Mouse (Mus musculus): ENCODE results near the gene Plin4.
"Not testable (repeated sequence)": the region's sequence is repeated elsewhere in the genome, so short reads cannot be mapped to it uniquely, and the experiment has no call there.

Gene Plin4

DNA sequence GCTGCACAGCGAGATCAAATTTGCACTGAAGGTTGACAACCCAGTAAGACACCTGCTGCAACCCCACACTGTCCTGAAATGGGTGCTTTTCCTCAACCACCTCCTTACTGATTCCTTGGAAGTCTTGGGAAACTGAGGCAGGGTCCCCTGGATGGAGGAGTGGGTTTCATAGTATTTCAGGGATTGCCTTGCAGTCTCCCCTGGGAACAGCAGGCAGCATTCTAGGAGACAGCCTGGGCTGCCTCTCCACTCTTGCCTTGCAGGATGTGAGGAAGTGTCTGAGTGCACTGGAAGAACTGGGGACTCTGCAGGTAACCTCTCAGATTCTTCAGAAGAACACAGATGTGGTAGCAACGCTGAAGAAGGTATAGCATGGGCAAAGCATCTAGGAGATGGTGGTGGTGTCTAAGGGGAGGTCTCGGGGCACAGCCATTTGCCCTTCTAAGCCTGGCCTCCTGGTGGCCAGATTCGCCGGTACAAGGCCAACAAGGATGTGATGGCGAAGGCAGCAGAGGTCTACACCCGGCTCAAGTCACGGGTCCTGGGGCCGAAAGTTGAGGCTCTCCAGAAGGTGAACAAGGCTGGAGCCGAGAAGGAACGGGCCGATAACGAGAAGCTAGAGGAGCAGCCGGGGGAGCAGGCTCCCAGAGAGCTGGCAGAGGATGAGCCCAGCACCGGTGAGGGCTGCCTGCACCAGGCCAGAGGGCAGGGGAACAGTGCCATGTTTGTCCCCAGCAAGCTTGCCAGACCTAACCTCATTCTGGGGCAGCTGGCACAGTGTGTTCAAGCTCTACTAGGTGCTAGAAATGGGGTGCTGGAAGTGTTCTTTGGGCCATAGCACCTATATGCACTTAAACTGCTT lies 10.7 kb downstream of the Plin4 start:
- DNase-seq, result no peak

DNA sequence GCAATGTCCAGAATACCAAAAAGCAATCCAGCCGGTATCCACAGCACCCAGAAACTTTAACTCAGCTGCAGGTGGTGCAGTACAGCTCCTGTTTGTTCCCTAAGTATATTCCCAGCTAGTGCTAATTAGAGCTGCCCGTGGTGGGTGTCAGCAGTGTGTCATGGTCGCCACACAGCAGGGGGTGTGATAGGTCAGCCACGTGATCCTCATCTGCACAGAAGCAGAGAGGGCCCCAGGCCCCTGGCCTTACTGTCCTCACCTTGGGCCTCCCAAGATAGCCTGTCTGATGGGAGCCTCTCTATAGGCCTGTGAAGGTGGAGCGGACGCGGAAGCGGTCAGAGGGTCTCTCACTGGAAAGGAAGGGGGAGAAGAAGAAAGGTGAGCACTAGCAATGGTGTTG lies 11.4 kb downstream of the Plin4 start:
- DNase-seq, result no peak

DNA sequence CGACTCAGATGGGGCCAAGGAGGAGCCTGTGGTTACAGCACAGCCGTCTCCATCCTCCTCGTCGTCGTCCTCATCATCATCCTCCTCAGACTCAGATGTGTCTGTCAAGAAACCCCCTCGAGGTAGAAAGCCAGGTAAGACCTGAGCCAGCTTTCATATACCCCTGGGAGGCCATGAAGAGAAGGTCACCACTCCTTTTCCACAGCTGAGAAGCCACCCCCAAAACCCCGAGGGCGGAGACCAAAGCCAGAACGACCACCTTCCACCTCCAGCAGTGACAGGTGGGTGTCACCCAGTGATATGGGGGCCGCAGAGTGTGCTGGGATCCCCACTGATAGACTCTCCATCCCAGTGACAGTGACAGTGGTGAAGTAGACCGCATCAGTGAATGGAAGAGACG lies 12.7 kb downstream of the Plin4 start:
- DNase-seq, result no peak

DNA sequence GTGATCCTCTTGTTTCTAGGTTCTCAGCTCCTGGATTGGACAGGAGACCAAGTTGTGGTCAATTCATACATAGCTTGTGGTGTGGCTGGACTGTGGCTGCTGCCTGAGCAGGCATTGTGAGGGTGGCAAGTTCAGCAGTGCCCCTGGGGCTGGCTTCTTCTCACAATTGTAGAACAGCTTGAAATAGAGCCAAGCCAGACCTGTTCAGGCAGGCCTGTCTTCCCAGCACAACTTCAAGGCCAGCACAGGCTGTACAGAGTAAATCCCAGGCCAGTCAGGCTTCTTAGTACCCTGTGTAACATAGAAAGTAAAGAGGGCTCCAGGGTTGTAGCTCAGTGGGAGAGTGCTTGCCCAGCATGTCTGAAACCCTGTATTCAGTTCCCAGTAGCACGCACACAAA lies 16.8 kb downstream of the Plin4 start:
- no peak for DNase-seq

DNA sequence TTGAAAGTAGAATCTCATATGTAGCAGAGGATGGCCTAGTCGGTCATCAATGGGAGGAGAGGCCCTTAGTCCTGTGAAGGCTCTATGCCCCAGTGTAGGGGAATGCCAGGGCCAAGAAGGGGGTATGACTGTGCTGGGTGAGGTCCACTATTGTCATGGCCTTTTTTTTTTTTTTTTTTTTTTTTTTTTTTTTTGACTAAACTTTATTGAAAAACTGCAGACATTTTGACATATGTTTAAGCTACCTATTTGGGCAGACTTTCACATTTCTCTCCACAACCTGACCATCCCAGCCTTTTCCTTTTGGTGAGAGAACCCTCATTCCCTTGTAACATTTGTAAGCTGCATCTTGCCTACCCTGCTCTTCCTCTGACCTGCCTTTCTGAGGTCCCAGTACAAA lies 17.3 kb downstream of the Plin4 start:
- no peak for DNase-seq

DNA sequence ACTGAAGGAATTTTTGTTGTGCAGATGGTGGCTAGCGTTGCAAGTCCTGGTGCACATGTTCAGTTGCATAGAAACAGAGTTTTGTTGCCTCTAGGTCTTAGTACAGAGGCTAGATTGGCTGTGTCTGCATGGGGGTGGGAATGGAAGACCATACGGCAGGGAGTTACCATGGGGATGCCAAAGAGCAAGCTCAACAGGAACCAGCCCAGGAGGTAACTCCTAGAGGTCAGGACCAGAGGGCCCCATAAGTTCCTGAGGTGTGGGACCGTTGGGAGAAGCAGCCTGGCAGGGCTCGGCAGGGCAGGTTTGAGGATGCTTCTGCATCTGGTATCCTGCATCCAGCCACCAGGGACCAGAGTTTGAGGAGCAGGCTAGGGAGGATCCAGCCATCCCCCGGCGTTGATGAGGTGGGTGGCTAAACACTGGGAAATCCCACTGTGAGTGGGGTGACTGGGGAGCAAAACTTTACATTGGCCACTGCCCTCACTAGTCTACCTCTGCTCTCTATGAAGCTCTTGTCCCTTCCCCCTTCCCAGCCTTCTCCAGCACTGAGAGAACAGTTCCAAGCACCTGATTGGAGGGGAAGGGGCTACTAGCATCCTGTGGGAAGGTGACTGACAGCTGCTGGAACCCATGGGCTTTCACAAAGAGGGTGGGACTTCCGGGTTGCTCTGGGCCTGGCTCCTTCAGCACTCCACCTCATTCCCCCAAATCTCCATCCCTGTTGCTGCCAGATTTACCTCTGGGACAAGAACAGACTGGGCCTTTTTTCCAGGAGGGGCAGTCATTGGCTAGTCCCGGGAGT lies 28.6 kb downstream of the Plin4 start:
- peak; percentile 59 for DNase-seq

DNA sequence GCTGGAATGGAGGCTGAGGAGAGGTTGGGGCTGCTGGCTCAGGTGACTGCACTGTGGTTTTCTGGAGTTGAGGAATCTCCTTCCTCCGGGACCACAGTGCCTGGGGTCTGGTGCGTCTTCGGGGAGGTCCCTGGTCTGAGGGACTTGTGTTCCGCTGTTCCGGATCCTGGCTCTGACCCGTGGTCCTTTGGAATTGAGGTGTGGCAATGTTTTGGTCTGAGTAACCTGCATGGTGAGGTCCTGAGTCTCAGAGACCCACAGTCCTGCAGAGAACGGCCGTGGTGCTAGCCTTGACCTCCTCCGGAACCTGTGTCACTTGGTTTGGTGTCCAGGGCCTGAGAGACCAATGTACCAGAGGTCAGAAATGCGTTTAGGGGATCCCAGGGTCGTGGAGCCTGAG lies 29.7 kb downstream of the Plin4 start:
- no peak for DNase-seq

DNA sequence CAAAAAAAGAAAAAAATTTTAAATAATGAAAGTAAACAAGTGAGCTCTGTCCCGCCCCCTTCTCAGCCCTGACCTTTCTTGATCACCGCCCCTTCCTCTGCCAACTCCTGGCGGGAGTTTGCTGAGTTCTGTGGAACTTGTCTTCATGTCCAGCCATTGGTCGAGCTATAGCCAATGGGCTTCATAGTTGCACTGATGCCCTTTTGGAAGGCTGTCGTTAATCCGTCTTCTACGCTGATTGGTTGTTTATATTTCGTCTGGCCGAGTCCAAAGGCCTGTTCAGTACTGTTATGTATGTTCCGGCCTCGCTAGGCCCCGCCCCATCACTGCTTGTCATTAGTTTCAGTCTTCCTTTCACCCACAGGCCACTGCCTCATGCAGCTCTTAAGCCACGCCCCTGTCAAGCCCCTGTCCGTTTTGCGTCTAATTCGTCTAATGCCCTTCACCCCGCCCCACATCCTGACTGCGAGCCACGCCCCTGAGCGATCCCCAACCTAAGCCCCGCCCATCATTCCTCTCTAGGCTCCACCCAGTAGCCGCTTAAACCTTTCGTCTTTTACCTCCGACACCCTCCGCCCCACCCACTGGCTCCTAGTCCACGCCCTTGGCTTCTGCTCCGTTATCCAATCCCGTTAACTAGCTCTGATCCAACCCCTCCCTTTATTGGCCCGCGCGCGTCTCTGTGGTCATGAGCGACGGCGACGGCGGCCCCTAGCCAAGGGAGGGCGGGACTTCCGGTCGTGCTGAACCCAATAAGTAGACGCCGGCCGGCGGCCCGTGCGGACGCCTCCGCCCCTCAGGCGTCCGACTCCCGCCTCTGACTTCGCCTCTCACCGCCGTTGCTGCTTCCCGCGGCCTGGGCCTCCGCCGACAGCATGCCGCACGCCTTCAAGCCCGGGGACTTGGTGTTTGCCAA lies 30.5 kb downstream of the Plin4 start, which contains the start of gene Hdgfl2:
Gene Hdgfl2, plus strand, starts transcription at position 755 of the 916 bp plus-strand sequence.
- peak; percentile 98 for DNase-seq

DNA sequence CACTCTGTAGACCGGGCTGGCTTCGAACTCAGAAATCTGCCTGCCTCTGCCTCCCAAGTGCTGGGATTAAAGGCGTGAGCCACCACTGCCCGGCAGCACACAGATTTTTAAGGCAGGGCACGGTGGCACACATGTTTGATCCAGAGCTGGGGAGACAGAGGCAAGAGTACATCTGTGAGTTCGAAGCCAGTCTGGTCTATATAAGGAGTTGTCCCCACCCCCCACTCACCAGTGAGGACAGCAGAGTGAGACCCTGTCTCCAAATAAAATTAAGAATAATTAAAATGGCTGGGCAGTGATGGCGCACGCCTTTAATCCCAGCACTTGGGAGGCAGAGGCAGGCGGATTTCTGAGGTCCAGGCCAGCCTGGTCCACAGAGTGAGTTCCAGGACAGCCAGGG lies 31.2 kb downstream of the Plin4 start:
- DNase-seq, result not testable (repeated sequence)

DNA sequence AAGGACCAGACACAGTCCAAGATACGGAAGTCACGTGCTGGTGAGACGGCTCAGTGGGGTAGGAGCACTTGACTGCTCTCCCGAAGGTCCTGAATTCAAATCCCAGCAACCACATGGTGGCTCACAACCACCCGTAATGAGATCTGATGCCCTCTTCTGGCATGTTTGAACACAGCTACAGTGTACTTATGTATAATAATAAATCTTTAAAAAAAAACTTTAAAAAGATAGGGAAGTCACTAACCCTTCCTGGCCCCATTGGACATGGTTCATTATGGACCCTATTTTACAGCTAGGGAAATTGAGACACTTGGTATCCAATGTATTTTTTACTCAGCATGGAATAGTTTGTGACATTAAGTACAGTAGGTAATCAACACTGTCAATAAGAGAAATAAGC lies 32.1 kb downstream of the Plin4 start:
- no peak for DNase-seq

DNA sequence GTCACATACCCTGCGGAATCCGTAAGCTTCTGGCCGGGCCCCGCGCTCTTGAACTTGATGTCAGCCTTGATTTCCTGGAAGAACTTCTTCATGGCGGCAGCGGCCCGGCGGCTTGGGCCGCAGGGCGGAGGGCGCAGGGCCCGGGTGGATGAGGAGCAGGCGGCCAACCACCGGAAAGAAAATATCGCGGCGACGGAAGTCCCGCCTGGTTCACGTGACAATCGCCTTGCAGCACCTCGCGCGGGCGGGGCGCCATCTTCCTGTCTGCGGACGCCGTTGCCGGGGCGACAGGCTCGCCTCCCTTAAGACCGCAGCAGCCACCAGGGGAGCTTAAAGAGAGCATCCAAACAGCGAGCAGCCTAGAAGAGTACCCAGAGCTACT lies 34.8 kb downstream of the Plin4 start, which contains the start of gene Ubxn6:
Gene Ubxn6, minus strand, starts transcription at position 202 of the 382 bp plus-strand sequence.
- peak; percentile 100 for DNase-seq

DNA sequence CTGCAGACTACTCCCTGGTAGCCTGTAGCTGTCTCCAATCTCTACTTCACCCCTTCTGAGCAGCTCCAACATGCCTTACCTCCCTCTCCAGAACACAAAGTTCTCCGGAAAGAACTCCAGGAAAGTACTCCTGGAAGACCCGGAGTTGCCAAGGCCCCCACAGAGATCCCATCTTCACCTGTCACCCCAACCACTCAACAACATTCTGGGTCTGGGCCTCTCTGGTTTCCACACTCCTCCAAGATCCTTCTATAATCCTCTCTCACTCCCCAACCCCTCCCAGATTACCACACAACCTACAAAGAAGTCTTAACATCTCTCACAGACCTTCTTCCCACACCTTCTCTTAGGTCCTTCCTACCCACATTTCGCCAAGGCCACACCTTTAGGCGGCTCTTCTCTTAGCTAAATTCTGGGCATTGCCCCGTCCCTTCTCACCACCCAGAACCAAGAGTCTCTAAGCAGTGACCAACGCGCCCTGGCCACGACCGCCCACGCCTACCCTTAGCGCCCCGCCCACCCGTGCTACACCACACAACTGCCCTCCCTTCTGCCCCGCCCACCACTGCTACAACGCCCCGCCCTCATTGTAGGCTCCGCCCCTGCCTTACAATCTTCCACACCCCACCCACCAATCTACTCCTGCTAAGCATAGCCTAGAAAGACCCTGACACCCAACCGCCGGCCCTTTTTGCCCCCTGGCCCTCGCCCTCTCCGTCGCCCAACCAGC lies 35.3 kb downstream of the Plin4 start:
- peak; percentile 70 for DNase-seq

DNA sequence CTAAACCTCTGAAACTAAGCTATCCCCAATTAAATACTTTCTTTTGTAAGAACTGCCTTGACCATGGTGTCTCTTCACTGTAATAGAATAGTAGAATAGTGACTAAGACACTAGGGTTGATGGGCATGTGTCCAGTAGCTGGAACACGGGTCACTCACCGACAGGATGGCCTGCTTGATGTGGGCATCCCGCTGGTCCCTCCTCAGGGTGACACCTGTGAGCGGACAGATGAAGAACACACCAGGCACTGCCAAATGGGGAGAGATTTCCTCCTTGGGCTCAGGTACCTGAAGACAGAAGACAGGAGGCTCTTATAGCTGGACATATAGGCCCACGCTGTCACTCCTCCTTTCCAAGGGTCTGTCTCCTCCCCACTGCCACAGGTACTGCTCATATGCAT lies 37.4 kb downstream of the Plin4 start:
- no peak for DNase-seq

DNA sequence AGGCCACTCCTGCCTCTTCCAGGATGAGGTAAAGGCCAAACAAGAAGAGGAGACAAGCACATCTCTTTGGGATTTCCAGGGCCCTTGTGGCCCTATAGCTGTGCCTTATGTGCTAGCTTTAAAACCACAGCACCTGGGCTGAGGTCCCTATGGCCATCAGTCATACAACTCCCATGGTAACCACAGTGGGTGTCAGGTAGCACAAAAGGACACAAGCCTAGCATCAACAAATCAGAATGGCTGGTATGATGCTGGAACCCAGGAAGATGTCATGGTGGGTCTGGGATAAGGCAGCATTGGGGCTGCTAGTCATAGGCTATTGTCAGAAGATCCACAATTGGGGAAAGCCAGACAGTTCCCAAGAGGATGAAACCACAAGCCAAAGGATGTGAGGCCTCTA lies 38.5 kb downstream of the Plin4 start:
- no peak for DNase-seq

DNA sequence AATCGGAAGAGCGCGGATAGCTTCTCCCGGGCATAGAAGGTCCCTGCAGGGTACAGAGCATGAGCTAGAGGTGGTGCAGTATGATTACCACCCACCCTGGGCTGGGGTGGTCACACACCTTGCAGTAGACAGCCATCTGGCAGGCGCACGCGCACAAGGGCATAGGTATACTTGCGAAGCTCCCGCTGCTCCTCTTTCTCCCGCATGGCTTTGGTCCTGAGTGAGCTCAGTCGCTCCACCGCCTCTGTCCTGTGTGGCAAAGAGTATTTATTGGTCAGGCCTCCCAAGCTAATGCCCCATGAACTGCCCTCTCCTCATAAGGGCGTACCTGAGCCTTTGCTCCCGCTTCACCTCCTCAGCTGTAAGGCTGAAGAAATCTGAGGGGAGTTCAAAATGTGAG lies 40.5 kb downstream of the Plin4 start:
- no peak for DNase-seq

DNA sequence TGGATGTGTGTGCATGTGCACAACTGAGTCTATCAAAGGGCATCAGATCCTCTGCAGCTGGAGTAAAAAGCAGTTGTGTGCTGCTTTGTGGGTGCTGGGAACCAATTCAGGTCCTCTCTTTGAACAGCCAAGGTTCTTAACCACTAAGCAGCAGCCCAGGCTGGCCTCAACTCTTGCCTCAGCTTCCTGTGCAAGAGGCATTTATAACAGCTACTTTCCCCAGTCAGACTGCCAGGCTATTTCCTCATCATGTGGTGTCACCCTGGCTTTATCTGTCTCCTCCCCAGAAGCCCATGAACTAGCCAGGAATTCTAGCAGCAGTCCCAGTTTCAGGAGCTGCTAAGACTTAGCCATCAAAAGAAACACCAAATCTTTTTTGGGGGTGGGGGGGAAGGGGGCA lies 43.2 kb downstream of the Plin4 start:
- DNase-seq, result no peak

DNA sequence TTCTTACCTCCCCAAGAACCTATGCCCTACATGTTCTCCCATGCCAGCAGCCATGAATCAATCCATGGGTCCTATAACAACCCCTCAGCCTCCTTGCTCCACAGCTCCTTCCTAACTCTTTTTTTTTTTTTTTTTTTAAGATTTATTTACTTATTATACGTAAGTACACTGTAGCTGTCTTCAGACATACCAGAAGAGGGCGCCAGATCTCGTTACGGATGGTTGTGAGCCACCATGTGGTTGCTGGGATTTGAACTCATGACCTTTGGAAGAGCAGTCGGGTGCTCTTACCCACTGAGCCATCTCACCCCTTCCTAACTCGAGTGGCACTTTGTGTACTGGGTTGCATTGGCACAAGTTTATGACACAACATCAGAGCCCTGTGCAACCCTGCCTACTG lies 43.9 kb downstream of the Plin4 start:
- DNase-seq, result not testable (repeated sequence)

DNA sequence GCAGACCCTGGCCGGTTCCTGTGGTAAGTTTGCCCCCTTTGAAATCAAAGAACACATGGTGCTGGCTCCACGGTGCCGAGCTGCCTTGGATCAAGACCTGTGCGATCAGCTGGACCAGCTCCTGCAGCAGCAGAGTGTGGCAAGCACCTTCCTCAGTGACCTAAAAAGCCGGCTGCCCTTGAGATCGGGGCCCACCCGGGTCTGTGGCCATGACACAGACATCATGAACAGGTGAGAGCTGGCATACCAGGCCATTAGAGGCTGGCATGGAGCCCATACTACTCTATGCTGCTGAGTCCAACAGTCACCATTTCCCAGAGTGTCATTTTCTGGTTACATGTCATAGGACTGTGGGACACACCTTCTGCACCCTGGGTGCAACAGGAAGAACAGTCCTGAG lies 47.5 kb downstream of the Plin4 start:
- DNase-seq, result no peak

DNA sequence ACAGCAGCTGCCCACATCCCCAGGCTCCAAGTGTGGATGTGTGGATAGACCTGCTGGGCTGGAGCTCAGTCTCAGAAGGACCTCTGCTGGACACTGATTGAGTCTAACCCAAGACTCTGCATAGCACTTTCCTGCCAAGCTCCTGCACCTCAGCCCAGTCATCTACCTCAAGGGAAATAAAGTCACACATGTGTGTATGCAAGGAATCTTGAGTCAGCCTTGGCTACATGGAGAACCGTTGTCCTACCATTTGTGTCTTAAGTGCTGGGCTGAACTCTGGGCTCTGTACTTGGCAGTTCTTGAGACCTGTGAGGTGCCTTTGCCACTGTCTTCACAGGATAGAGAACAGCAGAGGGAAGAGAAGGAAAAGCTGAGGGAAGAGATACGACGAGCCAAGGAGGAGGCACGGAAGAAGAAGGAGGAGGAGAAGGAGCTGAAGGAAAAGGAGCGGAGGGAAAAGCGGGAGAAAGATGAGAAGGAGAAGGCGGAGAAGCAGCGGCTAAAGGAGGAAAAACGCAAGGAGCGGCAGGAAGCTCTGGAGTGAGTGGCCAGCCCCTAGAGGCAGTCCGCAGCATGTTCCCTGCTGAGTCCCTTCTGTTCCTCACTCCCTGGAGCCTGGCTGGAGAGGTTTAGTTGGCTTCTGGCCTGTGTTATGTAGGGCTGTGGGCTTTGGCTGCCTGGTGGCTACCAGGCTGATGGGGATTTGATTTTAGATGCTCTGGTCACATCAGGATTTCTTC lies 52.1 kb downstream of the Plin4 start:
- no peak for DNase-seq

DNA sequence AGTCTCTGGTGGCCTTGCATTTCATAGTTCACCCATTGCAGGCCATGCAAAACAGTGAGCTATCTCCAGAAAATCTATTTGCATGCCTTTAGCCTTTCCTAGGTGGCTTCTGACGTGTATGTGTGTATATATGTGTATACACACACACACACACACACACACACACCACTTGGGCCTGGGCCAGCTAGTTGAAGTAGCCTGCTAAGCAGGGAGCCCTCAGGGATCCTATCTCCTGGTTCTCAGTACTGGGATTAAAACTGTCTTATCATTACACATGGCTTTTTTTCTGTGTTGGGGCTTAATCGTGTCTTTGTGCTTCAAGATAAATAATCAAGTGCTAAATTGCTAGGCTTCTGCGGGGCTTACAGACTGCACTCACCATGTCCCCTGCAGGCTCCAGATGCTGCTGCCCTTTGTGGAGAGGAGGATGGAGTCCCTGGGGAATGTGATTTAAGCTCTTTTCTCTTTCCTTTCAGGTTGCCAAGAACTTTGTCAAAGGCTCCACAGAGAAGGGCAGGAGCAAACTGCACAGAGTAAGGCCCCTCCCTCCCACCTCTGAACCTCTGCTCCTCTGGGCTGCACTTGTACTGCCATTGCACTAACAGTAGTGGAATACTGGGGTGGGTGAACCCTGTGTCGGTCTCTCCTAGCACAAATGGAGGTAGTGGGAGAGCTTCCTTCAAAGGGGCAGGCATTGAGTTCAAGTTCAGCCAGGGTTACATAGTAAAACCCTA lies 53.5 kb downstream of the Plin4 start:
- DNase-seq, result no peak

DNA sequence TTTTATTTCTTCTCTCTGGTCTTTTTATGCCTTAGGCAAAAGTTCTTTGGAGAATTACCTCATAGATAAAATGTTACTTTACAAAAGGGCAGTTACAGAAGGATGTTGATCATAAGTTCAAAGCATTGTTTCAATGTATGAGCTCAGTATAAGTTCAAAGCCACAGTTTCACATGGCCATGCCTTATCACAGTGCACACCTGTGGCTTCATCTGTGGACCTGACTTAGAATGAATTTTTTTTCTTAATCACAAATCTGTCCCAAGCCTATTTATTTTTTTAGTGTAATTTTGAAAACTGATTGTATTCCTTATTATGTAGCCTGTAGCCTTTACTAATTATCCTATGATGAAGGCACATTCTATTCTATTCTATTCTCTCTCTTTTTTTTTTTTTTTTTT lies 54.7 kb downstream of the Plin4 start:
- DNase-seq, result no peak

Measured in right cerebral cortex, postnatal 14 days (tissue).